Mouse (Mus musculus) thymus, adult 2 months (tissue): Measurements from ENCODE around the gene Slc35e3.

Experiments used
- CTCF ChIP-seq: fragments of 200-500 bp; IDR thresholded peaks from 2 replicates; pipeline ENCODE4 v1.5.1; 2012; ENCODE audit warnings: mild to moderate bottlenecking, control low read depth, low read length, moderate library complexity, borderline replicate concordance; ENCODE audit not compliant: control insufficient read depth, poor library complexity, insufficient read depth; ENCODE audit errors: extremely low read depth
- POLR2A ChIP-seq: fragments of 200-500 bp; IDR thresholded peaks from 2 replicates; pipeline ENCODE4 v1.6.1; 2012; ENCODE audit warnings: mild to moderate bottlenecking, low read length, control low read depth, moderate library complexity; ENCODE audit not compliant: control insufficient read depth, poor library complexity, insufficient read depth; ENCODE audit errors: extremely low read depth

GRCm38 (mm10) chr10:117684298-117685170, 61.6 kb downstream of the Slc35e3 start:
- no peak for TF ChIP-seq CTCF
- TF ChIP-seq POLR2A = no peak
